Mouse (Mus musculus): ENCODE data around the gene Gm5089. TPM values are rescaled to one million over a fixed set of nuclear protein-coding genes. Genes with fewer than 3 reads are reported as not detected.

Gm5089 gene
- polyA plus RNA-seq, 1 experiment from 2014 or later: 1.7 TPM

DNA sequence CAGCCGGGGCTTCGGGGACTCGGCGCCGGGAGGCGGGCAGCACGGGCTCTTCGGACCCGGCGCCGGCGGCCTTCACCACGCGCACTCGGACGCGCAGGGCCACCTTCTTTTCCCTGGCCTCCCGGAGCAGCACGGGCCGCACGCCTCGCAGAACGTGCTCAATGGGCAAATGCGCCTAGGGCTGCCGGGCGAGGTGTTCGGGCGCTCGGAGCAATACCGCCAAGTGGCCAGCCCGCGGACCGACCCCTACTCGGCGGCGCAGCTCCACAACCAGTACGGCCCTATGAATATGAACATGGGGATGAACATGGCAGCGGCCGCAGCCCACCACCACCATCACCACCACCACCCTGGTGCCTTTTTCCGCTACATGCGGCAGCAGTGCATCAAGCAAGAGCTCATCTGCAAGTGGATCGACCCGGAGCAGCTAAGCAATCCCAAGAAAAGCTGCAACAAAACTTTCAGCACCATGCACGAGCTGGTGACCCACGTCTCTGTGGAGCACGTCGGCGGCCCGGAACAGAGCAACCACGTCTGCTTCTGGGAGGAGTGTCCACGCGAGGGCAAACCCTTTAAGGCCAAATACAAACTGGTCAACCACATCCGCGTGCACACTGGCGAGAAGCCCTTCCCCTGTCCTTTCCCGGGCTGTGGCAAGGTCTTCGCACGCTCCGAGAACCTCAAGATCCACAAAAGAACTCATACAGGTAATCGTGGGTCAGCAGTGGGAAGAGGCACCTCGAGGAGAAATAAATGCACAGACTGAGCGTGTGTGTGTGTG, 25.3 kb upstream of the Gm5089 start:
- WGBS: under 1% methylated on average over 62 of the region's 62 CpGs
- no peak for ATAC-seq (ENCODE audit: low FRiP score, low read depth)
- Histone ChIP-seq H3K9ac (replicated peaks) (peak overlapping the region; percentile 97), H3K4me1 (peaks cover 35% of the 10 kb centered on the region), H3K27ac (replicated peaks) (peak overlapping the region; percentile 99), H3K4me2 (replicated peaks) (peak overlapping the region; percentile 71), H3K9me3 (no peaks in the 10 kb centered on the region), H3K36me3 (no peaks in the 10 kb centered on the region), H3K4me3 (peak overlapping the region; percentile 77), H3K27me3 (peaks cover 73% of the 10 kb centered on the region)

DNA sequence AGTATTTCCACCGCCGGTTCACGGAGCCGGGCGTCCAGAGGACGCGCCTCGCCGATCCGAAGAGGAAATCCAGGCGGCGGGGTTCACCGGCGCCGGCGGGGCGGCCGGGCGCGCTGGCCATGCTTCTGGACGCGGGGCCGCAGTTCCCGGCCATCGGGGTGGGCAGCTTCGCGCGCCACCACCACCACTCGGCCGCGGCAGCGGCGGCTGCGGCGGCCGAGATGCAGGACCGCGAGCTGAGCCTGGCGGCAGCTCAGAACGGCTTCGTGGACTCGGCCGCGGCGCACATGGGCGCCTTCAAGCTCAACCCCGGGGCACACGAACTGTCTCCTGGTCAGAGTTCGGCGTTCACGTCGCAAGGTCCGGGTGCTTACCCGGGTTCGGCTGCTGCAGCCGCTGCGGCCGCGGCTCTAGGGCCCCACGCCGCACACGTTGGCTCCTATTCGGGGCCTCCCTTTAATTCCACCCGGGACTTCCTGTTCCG, 24.7 kb upstream of the Gm5089 start:
- H3K4me1 ChIP-seq: peaks cover 35% of the 10 kb centered on the region
- under 1% methylated on average over 58 of the region's 65 CpGs for WGBS
- H3K4me2 ChIP-seq (replicated peaks): peak overlapping the region; percentile 71
- peaks cover 74% of the 10 kb centered on the region for H3K27me3 ChIP-seq
- H3K27ac ChIP-seq (replicated peaks): peak overlapping the region; percentile 99
- peak overlapping the region; percentile 77 for H3K4me3 ChIP-seq
- no peaks in the 10 kb centered on the region for H3K36me3 ChIP-seq
- no peaks in the 10 kb centered on the region for H3K9me3 ChIP-seq
- peak overlapping the region; percentile 97 for H3K9ac ChIP-seq (replicated peaks)
- no peak for ATAC-seq (ENCODE audit: low FRiP score, low read depth)

DNA sequence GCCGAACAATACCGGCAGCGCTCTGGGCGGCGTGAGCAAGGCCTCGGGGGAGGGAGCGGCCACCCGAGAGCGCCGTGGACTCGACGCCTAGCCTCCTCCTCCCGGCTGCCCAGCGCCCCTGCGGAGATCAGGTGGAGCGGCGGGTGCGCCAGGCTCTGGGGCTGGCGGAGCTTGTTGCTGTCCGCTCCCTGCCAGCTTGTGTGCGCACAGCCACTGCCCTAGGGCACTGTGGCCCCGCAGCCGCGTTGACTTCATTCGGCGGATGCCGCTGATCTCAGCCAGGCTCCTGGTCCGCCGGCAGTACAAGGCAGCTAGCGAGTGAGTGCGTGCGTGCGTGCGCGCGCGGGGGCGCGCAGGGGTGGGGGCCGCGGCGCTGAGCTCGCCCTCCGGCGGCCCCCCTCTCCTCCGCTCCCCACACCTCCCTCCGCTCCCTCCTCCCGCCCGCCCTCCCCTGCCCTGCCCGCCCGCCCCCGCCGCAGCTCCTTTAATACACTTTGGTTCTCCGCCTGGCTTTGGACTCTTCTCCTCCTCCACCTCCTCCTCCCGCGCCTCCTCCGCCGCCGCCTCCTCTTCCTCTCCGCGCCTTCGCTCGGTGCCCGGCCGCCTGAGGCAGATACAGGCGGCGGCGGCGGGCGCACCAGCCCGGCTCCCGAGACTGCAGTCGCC, 24.1 kb upstream of the Gm5089 start, which contains the start of gene Zic2:
Zic2 (plus strand) TSS at position 545 of the 666 bp plus-strand sequence.
- Histone ChIP-seq H3K9ac (replicated peaks) (peak within 1 kb of the TSS; percentile 97), H3K4me1 (peaks cover 35% of the 10 kb centered on the region), H3K9me3 (no peaks in the 10 kb centered on the region), H3K36me3 (no peaks in the 10 kb centered on the region), H3K4me3 (peak within 1 kb of the TSS; percentile 77), H3K4me2 (replicated peaks) (peak within 1 kb of the TSS; percentile 71), H3K27me3 (peaks cover 70% of the 10 kb centered on the region), H3K27ac (replicated peaks) (peak within 1 kb of the TSS; percentile 99)
- ATAC-seq (ENCODE audit: low FRiP score, low read depth): peak; percentile 73
- WGBS: under 1% methylated on average over 40 of the region's 73 CpGs

DNA sequence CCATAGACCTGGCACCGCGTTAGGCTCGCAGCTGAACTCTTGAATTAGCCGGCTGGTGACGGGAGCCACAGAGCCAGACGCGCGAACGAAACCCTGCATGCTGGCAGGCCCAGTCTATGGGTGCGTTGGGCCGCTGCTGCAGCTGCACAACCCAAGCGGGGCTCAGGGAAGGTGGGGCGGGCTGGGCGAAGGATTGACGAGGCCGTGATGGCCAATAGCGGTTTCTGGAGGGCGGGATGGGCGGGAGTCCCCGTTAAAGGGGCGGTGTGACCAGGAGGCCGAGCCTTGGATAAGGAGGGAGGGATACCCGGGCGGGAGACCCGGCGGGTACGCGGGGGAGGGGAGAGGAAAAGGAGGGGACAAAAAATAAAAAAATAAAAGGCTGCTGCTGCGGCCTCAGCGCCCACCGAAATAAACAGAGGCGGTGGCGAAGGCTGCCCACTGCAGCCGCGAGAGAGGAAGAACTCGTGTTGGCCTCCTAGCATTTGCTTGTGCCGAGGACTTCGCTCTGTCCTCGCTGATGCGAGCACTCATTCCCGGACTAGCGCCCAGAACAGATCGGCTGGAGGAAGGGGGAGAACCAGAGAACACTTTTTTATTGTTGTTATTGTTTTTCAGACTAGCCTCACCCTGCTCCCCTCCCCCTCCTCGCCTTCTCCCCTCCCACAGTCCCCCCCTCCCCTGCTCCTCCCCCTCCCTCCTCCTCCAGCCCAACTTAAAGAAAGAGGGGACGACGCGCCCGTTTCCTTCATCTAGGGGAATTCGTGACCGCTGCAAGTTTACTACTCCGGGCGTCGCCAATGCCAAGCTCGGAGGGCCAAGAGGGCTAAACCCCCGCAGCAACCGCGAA, 23.4 kb upstream of the Gm5089 start:
- H3K4me3 ChIP-seq: peak overlapping the region; percentile 77
- peak; percentile 83 for ATAC-seq (ENCODE audit: low FRiP score, low read depth)
- peaks cover 74% of the 10 kb centered on the region for H3K27me3 ChIP-seq
- WGBS: under 1% methylated on average over 55 of the region's 57 CpGs
- no peaks in the 10 kb centered on the region for H3K36me3 ChIP-seq
- H3K9ac ChIP-seq (replicated peaks): peak overlapping the region; percentile 97
- peak overlapping the region; percentile 71 for H3K4me2 ChIP-seq (replicated peaks)
- peak overlapping the region; percentile 99 for H3K27ac ChIP-seq (replicated peaks)
- H3K4me1 ChIP-seq: peaks cover 38% of the 10 kb centered on the region
- no peaks in the 10 kb centered on the region for H3K9me3 ChIP-seq

DNA sequence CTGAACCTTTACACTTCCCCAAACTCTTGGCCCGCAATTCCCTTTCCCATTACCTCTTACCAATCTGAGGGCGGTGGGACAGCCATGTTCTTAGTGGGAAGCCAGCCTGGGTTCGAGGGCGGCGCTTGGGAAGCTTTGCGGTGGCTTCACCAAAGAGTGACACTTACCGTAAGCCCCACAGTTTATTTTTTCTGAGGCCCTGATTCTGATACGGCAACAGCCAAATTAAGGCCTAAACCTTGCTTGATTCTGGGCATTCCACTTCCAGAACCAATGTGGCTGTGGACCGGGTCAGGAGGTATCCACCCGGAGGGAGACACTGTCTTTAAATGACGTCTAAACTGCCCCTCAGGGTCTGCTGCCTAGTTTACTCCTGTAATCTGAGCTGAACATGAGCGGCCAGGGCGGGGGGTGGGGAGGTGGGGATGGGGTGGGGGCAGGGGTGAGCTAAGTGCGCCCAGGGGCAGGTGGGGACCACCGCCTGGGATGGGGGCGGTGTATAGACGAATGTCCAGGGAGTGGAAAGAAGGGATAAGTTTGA, 22.4 kb upstream of the Gm5089 start:
- peaks cover 31% of the 10 kb centered on the region for H3K4me1 ChIP-seq
- 0 out of 2 replicates have a peak, but pooled peaks have one; percentile 2 for ATAC-seq (ENCODE audit: low FRiP score, low read depth)

DNA sequence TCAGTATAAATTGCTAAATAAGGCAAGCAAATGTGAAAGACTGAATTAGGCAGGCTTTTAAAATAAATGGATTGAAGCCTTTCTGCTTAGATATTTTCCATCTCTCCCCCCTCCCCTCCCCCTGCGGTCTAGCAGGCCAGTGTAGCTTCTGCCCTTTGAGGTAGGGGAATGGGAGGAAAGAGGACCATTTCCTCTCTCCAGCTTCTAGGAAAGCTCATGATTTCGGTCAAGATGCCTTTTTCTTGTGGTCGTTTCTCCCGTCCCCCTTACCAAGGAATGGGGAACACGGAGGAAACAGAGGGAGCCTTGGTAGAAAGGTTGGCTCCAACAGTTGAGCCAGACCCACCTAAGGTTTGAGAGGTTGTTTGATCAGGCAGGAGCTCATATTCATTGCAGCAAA, 21.7 kb upstream of the Gm5089 start:
- H3K4me1 ChIP-seq: peaks cover 31% of the 10 kb centered on the region
- 8% methylated on average over 5 of the region's 5 CpGs for WGBS

More for the DNA sequence above, 22.4 kb upstream of the Gm5089 start:
- Histone ChIP-seq H3K36me3 (no peaks in the 10 kb centered on the region), H3K27ac (replicated peaks) (peak overlapping the region; percentile 99), H3K4me3 (peak overlapping the region; percentile 77), H3K9me3 (no peaks in the 10 kb centered on the region), H3K27me3 (peaks cover 74% of the 10 kb centered on the region), H3K4me2 (replicated peaks) (peak overlapping the region; percentile 71), H3K9ac (replicated peaks) (peak overlapping the region; percentile 97)
- under 1% methylated on average over 17 of the region's 17 CpGs for WGBS

DNA sequence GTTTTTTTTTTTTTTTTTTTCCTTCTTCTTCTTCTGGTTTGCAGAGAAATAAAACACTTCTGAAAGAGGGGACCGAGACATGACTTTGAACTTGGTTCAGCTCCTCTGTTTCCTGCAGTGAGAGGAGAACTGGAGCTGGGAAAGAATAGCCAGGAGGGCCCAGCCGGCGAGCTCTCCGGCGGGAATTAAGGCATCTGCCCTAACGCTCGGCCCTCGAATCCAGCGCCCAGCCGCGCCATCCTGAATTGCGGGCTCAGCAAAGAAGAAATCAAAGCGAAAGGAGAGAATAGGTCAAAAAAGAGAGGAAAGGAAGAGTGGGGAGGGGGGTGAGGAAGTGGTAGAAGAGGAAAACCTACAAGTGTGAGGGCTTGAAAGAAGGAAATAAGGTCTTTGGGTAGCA, 21.2 kb upstream of the Gm5089 start:
- no peak for ATAC-seq (ENCODE audit: low FRiP score, low read depth)
- H3K27ac ChIP-seq (replicated peaks): peak overlapping the region; percentile 99

More for the DNA sequence above, 21.7 kb upstream of the Gm5089 start:
- peak overlapping the region; percentile 99 for H3K27ac ChIP-seq (replicated peaks)
- H3K36me3 ChIP-seq: no peaks in the 10 kb centered on the region
- H3K4me3 ChIP-seq: peak overlapping the region; percentile 77
- peaks cover 75% of the 10 kb centered on the region for H3K27me3 ChIP-seq
- peak overlapping the region; percentile 97; the same call in 1 of the 2 replicates for H3K9ac ChIP-seq (replicated peaks)
- peak overlapping the region; percentile 71 for H3K4me2 ChIP-seq (replicated peaks)
- no peak for ATAC-seq (ENCODE audit: low FRiP score, low read depth)
- H3K9me3 ChIP-seq: no peaks in the 10 kb centered on the region

DNA sequence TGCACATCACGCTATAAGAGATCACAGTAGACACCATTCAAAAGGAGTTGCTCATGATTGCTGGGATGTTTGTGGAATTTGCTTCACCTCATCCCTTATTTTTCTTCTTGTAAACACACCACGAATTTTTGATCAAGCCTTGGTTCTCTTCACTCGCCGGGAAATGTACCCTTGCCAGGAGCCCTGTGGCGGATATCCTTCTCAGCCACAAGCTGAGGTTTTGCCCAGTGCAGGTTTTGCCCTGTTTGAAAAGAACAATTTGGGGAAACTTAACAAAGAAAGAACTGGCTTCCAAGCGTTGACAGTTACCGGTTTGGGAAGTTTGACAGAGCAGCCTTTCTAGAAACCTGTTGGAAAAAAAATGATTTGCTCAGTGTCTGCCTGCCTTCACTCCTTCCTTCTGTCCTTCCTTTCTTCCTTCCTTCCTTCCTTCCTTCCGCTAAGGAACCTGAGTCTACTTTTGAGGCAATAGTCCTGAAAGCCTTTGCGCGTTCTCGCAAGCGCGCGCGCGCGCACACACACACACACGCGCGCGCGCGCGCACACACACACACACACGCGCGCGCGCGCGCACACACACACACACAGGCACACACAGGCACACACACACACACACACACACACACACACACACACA, 20.7 kb upstream of the Gm5089 start:
- no peaks in the 10 kb centered on the region for H3K9me3 ChIP-seq
- no peaks in the 10 kb centered on the region for H3K36me3 ChIP-seq
- peaks cover 31% of the 10 kb centered on the region for H3K4me1 ChIP-seq
- 0 out of 2 replicates have a peak overlapping the region, but pooled peaks have one; percentile 97 for H3K9ac ChIP-seq (replicated peaks)
- H3K4me2 ChIP-seq (replicated peaks): peak overlapping the region; percentile 71
- peak overlapping the region; percentile 99 for H3K27ac ChIP-seq (replicated peaks)
- H3K4me3 ChIP-seq: peak overlapping the region; percentile 23
- 17% methylated on average over 10 of the region's 31 CpGs for WGBS
- no peak for ATAC-seq (ENCODE audit: low FRiP score, low read depth)
- peaks cover 84% of the 10 kb centered on the region for H3K27me3 ChIP-seq

More for the DNA sequence above, 21.2 kb upstream of the Gm5089 start:
- WGBS: under 1% methylated on average over 13 of the region's 13 CpGs
- Histone ChIP-seq H3K27me3 (peaks cover 80% of the 10 kb centered on the region), H3K4me1 (peaks cover 31% of the 10 kb centered on the region), H3K4me2 (replicated peaks) (peak overlapping the region; percentile 71), H3K9me3 (no peaks in the 10 kb centered on the region), H3K9ac (replicated peaks) (peak overlapping the region; percentile 97; the same call in 1 of the 2 replicates), H3K4me3 (peak overlapping the region; percentile 77), H3K36me3 (no peaks in the 10 kb centered on the region)

DNA sequence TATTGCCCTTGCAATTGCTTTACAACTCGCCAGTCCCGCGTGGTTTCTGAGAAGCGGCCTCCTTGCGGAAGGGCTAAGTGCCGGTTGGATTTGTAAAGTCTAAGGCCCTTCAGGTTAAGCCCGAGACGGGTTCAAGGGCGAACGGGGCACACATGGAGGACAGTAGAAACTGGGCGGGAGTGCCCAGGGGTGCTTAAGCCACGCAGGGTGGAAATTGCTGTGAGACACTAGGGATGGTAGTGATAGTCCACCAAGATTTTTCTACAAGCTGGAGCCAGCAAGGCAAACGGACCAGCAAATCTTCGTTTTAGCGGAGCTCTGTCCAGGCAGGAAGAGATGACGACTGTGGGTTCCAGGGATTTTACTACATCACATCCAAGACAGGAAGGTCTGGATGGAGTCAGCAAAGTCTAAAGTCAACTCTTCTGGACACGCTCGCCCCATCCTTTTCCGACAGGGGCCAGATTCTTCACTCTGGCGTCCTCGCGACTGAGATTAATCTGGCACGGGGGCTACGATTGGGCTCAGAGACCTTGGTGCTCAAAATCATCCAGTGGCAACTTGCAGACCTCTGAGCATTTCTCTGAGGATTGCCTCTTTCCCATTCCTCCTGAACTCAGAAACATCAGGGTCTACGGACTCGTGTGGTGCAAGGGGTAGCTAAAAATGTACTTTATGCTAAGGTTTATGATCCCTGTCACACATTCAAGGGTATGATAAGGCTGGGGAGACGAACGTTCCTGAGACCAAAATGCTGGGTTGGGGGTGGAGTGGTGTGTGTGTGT, 18.2 kb upstream of the Gm5089 start:
- peak overlapping the region; percentile 40; the same call in 1 of the 2 replicates for H3K9ac ChIP-seq (replicated peaks)
- H3K4me3 ChIP-seq: peak overlapping the region; percentile 19
- H3K4me2 ChIP-seq (replicated peaks): peak overlapping the region; percentile 44
- no peaks in the 10 kb centered on the region for H3K9me3 ChIP-seq
- peaks cover 40% of the 10 kb centered on the region for H3K4me1 ChIP-seq
- WGBS: 4% methylated on average over 28 of the region's 28 CpGs
- H3K27ac ChIP-seq (replicated peaks): peak overlapping the region; percentile 43; the same call in 1 of the 2 replicates
- H3K36me3 ChIP-seq: no peaks in the 10 kb centered on the region
- ATAC-seq (ENCODE audit: low FRiP score, low read depth): no peak
- H3K27me3 ChIP-seq: peaks cover 83% of the 10 kb centered on the region
